Mouse (Mus musculus): ENCODE data around the gene Tmem80. TPM values are rescaled to one million over a fixed set of nuclear protein-coding genes. Genes with fewer than 3 reads are reported as not detected.

Gene Tmem80
- total and polyA plus RNA-seq, 2 experiments from 2014 or later, result 25.8 to 34.5 TPM

- no peaks in the 10 kb centered on the region for H3K9me3 ChIP-seq (ENCODE audit: low read length)
- WGBS, result 94% methylated on average over 8 of the region's 8 CpGs
- ATAC-seq (ENCODE audit: low FRiP score), result no peak
- peaks cover 14% of the 10 kb centered on the region for H3K27me3 ChIP-seq (ENCODE audit: insufficient read depth, low read length)
- no peak overlapping the region for H3K4me3 ChIP-seq (ENCODE audit: low read depth, low read length)
- H3K4me2 ChIP-seq (ENCODE audit: low read depth, low read length, poor library complexity, severe bottlenecking), result no peak overlapping the region
- no peak overlapping the region for H3K27ac ChIP-seq (ENCODE audit: low read depth, low read length)
- H3K36me3 ChIP-seq (ENCODE audit: insufficient read depth, low read length), result peaks cover 50% of the 10 kb centered on the region
- H3K9ac ChIP-seq (replicated peaks; ENCODE audit: low read length, poor library complexity, severe bottlenecking), result no peak overlapping the region
- TF ChIP-seq CTCF (IDR thresholded peaks at IDR 0.05), result no peak
- DNase-seq (ENCODE audit: low spot score), result no peak
- no peaks in the 10 kb centered on the region for H3K4me1 ChIP-seq (ENCODE audit: insufficient read depth, low read length)
Measured at GRCm38 (mm10) chr7:141299175-141299574, 28.4 kb upstream of the Tmem80 start.

- H3K9ac ChIP-seq (replicated peaks; ENCODE audit: low read length, poor library complexity, severe bottlenecking), result no peak overlapping the region
- WGBS, result 96% methylated on average over 9 of the region's 9 CpGs
- H3K27ac ChIP-seq (ENCODE audit: low read depth, low read length), result no peak overlapping the region
- ATAC-seq (ENCODE audit: low FRiP score), result no peak
- DNase-seq (ENCODE audit: low spot score), result no peak
- no peak overlapping the region for H3K4me3 ChIP-seq (ENCODE audit: low read depth, low read length)
- no peaks in the 10 kb centered on the region for H3K27me3 ChIP-seq (ENCODE audit: insufficient read depth, low read length)
- no peaks in the 10 kb centered on the region for H3K4me1 ChIP-seq (ENCODE audit: insufficient read depth, low read length)
- no peak for TF ChIP-seq CTCF (IDR thresholded peaks at IDR 0.05)
- H3K4me2 ChIP-seq (ENCODE audit: low read depth, low read length, poor library complexity, severe bottlenecking), result no peak overlapping the region
- H3K36me3 ChIP-seq (ENCODE audit: insufficient read depth, low read length), result peaks cover 67% of the 10 kb centered on the region
- H3K9me3 ChIP-seq (ENCODE audit: low read length), result no peaks in the 10 kb centered on the region
Measured at GRCm38 (mm10) chr7:141301386-141301785, 26.2 kb upstream of the Tmem80 start.

- DNase-seq (ENCODE audit: low spot score) (no peak), ATAC-seq (ENCODE audit: low FRiP score) (no peak)
- Histone ChIP-seq H3K27me3 (ENCODE audit: insufficient read depth, low read length) (no peaks in the 10 kb centered on the region), H3K27ac (ENCODE audit: low read depth, low read length) (no peak overlapping the region), H3K36me3 (ENCODE audit: insufficient read depth, low read length) (peaks cover 70% of the 10 kb centered on the region), H3K4me3 (ENCODE audit: low read depth, low read length) (no peak overlapping the region), H3K9ac (replicated peaks; ENCODE audit: low read length, poor library complexity, severe bottlenecking) (no peak overlapping the region), H3K4me2 (ENCODE audit: low read depth, low read length, poor library complexity, severe bottlenecking) (no peak overlapping the region), H3K4me1 (ENCODE audit: insufficient read depth, low read length) (no peaks in the 10 kb centered on the region), H3K9me3 (ENCODE audit: low read length) (no peaks in the 10 kb centered on the region)
- WGBS, result 88% methylated on average over 1 of the region's 1 CpGs
- no peak for TF ChIP-seq CTCF (IDR thresholded peaks at IDR 0.05)
Measured at GRCm38 (mm10) chr7:141302702-141303268, 24.8 kb upstream of the Tmem80 start.

GRCm38 (mm10) chr7:141304537-141304936 is 23.0 kb upstream of the Tmem80 start:
- DNase-seq (ENCODE audit: low spot score) (no peak), ATAC-seq (ENCODE audit: low FRiP score) (no peak)
- H3K4me1 ChIP-seq (ENCODE audit: insufficient read depth, low read length), result no peaks in the 10 kb centered on the region
- no peak overlapping the region for H3K9ac ChIP-seq (replicated peaks; ENCODE audit: low read length, poor library complexity, severe bottlenecking)
- H3K36me3 ChIP-seq (ENCODE audit: insufficient read depth, low read length), result peaks cover 77% of the 10 kb centered on the region
- no peak overlapping the region for H3K4me2 ChIP-seq (ENCODE audit: low read depth, low read length, poor library complexity, severe bottlenecking)
- no peak for TF ChIP-seq CTCF (IDR thresholded peaks at IDR 0.05)
- H3K9me3 ChIP-seq (ENCODE audit: low read length), result no peaks in the 10 kb centered on the region
- H3K4me3 ChIP-seq (ENCODE audit: low read depth, low read length), result no peak overlapping the region
- WGBS, result 98% methylated on average over 4 of the region's 4 CpGs
- H3K27ac ChIP-seq (ENCODE audit: low read depth, low read length), result no peak overlapping the region
- H3K27me3 ChIP-seq (ENCODE audit: insufficient read depth, low read length), result no peaks in the 10 kb centered on the region

GRCm38 (mm10) chr7:141314416-141314815 is 13.1 kb upstream of the Tmem80 start:
- peaks cover 81% of the 10 kb centered on the region for H3K36me3 ChIP-seq (ENCODE audit: insufficient read depth, low read length)
- no peaks in the 10 kb centered on the region for H3K27me3 ChIP-seq (ENCODE audit: insufficient read depth, low read length)
- ATAC-seq (ENCODE audit: low FRiP score), result no peak
- 98% methylated on average over 2 of the region's 2 CpGs for WGBS
- H3K9me3 ChIP-seq (ENCODE audit: low read length), result no peaks in the 10 kb centered on the region
- no peak for DNase-seq (ENCODE audit: low spot score)
- no peak overlapping the region for H3K9ac ChIP-seq (replicated peaks; ENCODE audit: low read length, poor library complexity, severe bottlenecking)
- no peak overlapping the region for H3K4me2 ChIP-seq (ENCODE audit: low read depth, low read length, poor library complexity, severe bottlenecking)
- no peaks in the 10 kb centered on the region for H3K4me1 ChIP-seq (ENCODE audit: insufficient read depth, low read length)
- no peak overlapping the region for H3K4me3 ChIP-seq (ENCODE audit: low read depth, low read length)
- TF ChIP-seq CTCF (IDR thresholded peaks at IDR 0.05), result no peak
- H3K27ac ChIP-seq (ENCODE audit: low read depth, low read length), result no peak overlapping the region

GRCm38 (mm10) chr7:141315076-141315475 is 12.5 kb upstream of the Tmem80 start:
- no peak overlapping the region for H3K9ac ChIP-seq (replicated peaks; ENCODE audit: low read length, poor library complexity, severe bottlenecking)
- no peaks in the 10 kb centered on the region for H3K27me3 ChIP-seq (ENCODE audit: insufficient read depth, low read length)
- no peak for TF ChIP-seq CTCF (IDR thresholded peaks at IDR 0.05)
- 92% methylated on average over 8 of the region's 8 CpGs for WGBS
- no peak overlapping the region for H3K27ac ChIP-seq (ENCODE audit: low read depth, low read length)
- H3K4me1 ChIP-seq (ENCODE audit: insufficient read depth, low read length), result no peaks in the 10 kb centered on the region
- peaks cover 78% of the 10 kb centered on the region for H3K36me3 ChIP-seq (ENCODE audit: insufficient read depth, low read length)
- no peak overlapping the region for H3K4me3 ChIP-seq (ENCODE audit: low read depth, low read length)
- DNase-seq (ENCODE audit: low spot score) (no peak), ATAC-seq (ENCODE audit: low FRiP score) (no peak)
- no peak overlapping the region for H3K4me2 ChIP-seq (ENCODE audit: low read depth, low read length, poor library complexity, severe bottlenecking)
- no peaks in the 10 kb centered on the region for H3K9me3 ChIP-seq (ENCODE audit: low read length)

All from midbrain, postnatal 0 days (tissue).